Mouse (Mus musculus): ENCODE measurements around the gene Zmynd15.

Zmynd15 gene

GRCm38 (mm10) chr11:70502018-70502417, 42.8 kb downstream of the Zmynd15 start:
- in situ Hi-C loops (cut with MboI, MseI): loop anchor here (5.0 kb wide), 1 partner anchor 90 kb away; the partner anchor contains the start of gene Pelp1

- in situ Hi-C loops (cut with MboI, MseI): loop anchor here (5.0 kb wide), 2 partner anchors 73 to 93 kb away; partner anchors contain the start of genes Arrb2 and Pelp1
These were observed 45.7 kb downstream of the Zmynd15 start, which contains the start of gene Tm4sf5 for GRCm38 (mm10) chr11:70504970-70505369. Gene Tm4sf5, plus strand, starts transcription at chr11:70505244.

GRCm38 (mm10) chr11:70506385-70506784, 47.2 kb downstream of the Zmynd15 start:
- in situ Hi-C loops (cut with MboI, MseI): loop anchor here (5.0 kb wide), 1 partner anchor 74 kb away; the partner anchor contains the start of gene Arrb2

GRCm38 (mm10) chr11:70506962-70507515, 47.8 kb downstream of the Zmynd15 start:
- in situ Hi-C loops (cut with MboI, MseI): loop anchor here (5.0 kb wide), 1 partner anchor 75 kb away; the partner anchor contains the start of gene Arrb2

GRCm38 (mm10) chr11:70509753-70510564, 50.7 kb downstream of the Zmynd15 start:
- in situ Hi-C loops (cut with MboI, MseI): loop anchor here (5.0 kb wide), 1 partner anchor 78 kb away; the partner anchor contains the start of gene Arrb2

GRCm38 (mm10) chr11:70511242-70511641, 52.0 kb downstream of the Zmynd15 start:
- in situ Hi-C loops (cut with MboI, MseI): no loop called here

GRCm38 (mm10) chr11:70511825-70512224, 52.6 kb downstream of the Zmynd15 start:
- in situ Hi-C loops (cut with MboI, MseI): no loop called here

- in situ Hi-C loops (cut with MboI, MseI): no loop called here
These were observed 53.6 kb downstream of the Zmynd15 start for GRCm38 (mm10) chr11:70512709-70513342.

GRCm38 (mm10) chr11:70513520-70513919, 54.3 kb downstream of the Zmynd15 start:
- in situ Hi-C loops (cut with MboI, MseI): no loop called here

- in situ Hi-C loops (cut with MboI, MseI): no loop called here
These were observed 55.1 kb downstream of the Zmynd15 start, which contains the start of gene Vmo1 for GRCm38 (mm10) chr11:70514288-70514687. Gene Vmo1, minus strand, starts transcription at chr11:70514616.

All from regulatory T cell (primary cell).